Mouse (Mus musculus) limb, embryonic 12.5 days (tissue): ENCODE data around the gene Olfr1434. TPM values are rescaled to one million over a fixed set of nuclear protein-coding genes. Genes with fewer than 3 reads are reported as not detected.
"Not testable (repeated sequence)": the region's sequence is repeated elsewhere in the genome, so short reads cannot be mapped to it uniquely, and the experiment has no call there.

Experiments used
- ATAC-seq: fragments of 200-750 bp; cut with Nextera tagmentation; 2 replicates; pipeline ENCODE4 v1.8.0; 2017; ENCODE audit warnings: low read depth, moderate TSS enrichment; ENCODE audit not compliant: insufficient number of reproducible peaks, insufficient read depth, low FRiP score, low TSS enrichment
- H3K27ac ChIP-seq: fragments of 300-500 bp; sonication (generic); 2 replicates; pipeline ENCODE4 v1.5.1; 2016; ENCODE audit warnings: mild to moderate bottlenecking, moderate library complexity
- H3K27me3 ChIP-seq: fragments of 300-500 bp; sonication (generic); 2 replicates; pipeline ENCODE4 v1.6.1; 2016; ENCODE audit warnings: mild to moderate bottlenecking, moderate library complexity
- H3K36me3 ChIP-seq: fragments of 300-500 bp; sonication (generic); 2 replicates; pipeline ENCODE4 v1.6.1; 2016; ENCODE audit warnings: mild to moderate bottlenecking, moderate library complexity
- H3K4me1 ChIP-seq: fragments of 300-500 bp; sonication (generic); replicated peaks from 2 replicates; pipeline ENCODE4 v1.6.1; 2016
- H3K4me2 ChIP-seq: fragments of 300-500 bp; sonication (generic); 2 replicates; pipeline ENCODE4 v1.6.1; 2016; ENCODE audit warnings: mild to moderate bottlenecking, moderate library complexity
- H3K4me3 ChIP-seq: fragments of 300-500 bp; sonication (generic); replicated peaks from 2 replicates; pipeline ENCODE4 v1.5.1; 2016; ENCODE audit warnings: mild to moderate bottlenecking
- H3K9ac ChIP-seq: fragments of 300-500 bp; sonication (generic); replicated peaks from 2 replicates; pipeline ENCODE4 v1.6.1; 2016; ENCODE audit warnings: mild to moderate bottlenecking, moderate library complexity
- H3K9me3 ChIP-seq: fragments of 300-500 bp; sonication (generic); 2 replicates; pipeline ENCODE4 v1.6.1; 2016; ENCODE audit warnings: mild to moderate bottlenecking, moderate library complexity
- WGBS: fragments of 180-500 bp; shearing (Covaris S2); methylation state at CpG from one replicate; pipeline ENCODE4 v1.1.7; 2016; 5-methylcytosine and 5-hydroxymethylcytosine counted together
- polyA plus RNA-seq: library from polyadenylated mRNA; unstranded; fragments of >200 nt; fragmentation: Nextera tagmentation; extraction: Ambion mirVana; gene quantifications from 2 replicates; pipeline ENCODE4 v1.2.1, GENCODE M21; 2016

Gene Olfr1434
- polyA plus RNA-seq: not detected in 2 replicates

DNA sequence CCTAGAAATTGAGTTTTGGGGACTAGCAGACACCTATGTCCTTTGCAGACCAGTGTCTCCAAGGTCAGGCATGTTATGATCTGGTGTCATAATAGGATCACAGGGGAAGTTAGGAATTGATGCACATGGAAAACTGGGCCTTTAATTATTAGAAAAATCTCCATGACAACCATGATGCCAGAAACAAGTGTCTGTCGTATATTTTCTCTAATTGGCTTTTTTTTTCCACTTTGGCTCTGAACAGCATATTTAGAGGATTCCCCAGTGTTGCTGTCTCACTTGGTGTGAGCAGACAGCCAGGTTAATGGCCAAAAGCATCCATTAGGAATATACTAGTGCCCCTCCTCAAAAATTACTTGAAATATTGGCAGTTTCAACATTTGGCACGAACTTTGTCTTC, at the start of gene Olfr1434:
Gene Olfr1434 (plus strand): TSS at position 301 of the 400 bp plus-strand sequence.
- Histone ChIP-seq H3K9ac (no peak within 1 kb of the TSS), H3K4me2 (no peak within 1 kb of the TSS), H3K27ac (no peak within 1 kb of the TSS), H3K9me3 (no peaks in the 10 kb centered on the region), H3K27me3 (no peaks in the 10 kb centered on the region; the same call in 1 of the 2 replicates), H3K4me1 (no peaks in the 10 kb centered on the region), H3K36me3 (no peaks in the 10 kb centered on the region), H3K4me3 (no peak within 1 kb of the TSS)
- WGBS: 76% methylated on average over 2 of the region's 2 CpGs
- no peak for ATAC-seq

DNA sequence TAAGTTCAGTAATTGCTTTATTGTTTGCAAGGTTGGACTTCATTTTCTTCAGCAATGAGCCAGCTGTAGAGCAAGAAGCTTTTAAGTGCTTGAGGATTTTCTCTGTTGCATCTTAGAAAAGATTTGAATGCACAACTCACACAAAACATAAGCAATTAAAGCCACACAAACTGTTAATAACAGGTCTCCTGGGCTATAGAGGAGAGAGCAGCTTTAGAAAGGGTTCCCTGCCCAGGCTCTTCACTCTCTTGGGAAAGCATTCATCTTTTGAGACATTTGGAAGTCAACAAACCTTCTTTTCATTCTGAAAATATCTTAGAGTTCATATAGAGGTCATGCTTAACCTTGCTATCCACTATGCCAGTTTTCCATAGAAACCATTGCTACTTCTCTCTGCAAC, 47.2 kb upstream of the Olfr1434 start, which contains the start of gene Olfr1432:
Gene Olfr1432 (minus strand): TSS at position 101 of the 400 bp plus-strand sequence.
- not testable (repeated sequence) for H3K9me3 ChIP-seq, H3K4me2 ChIP-seq, ATAC-seq, H3K4me3 ChIP-seq, H3K4me1 ChIP-seq, H3K27me3 ChIP-seq, H3K36me3 ChIP-seq, H3K27ac ChIP-seq, H3K9ac ChIP-seq

DNA sequence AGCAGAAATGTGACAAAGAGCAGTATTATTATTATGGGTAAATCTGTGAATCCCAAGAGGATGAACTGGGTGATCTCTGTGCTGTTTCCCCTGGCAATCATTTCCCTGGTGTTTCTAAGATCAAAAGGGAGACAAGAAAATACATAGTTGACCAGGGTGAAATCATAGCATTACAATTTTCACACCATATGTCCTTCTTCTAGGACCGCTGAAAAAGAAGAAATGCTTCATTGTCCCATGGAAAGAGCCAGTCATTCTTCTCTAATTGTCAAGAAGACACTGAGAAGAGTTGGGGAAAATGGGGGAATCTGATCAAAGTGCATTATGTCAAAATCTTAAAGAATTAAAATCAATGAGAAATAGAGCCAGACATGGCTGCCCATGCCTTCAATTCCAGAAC, 38.1 kb upstream of the Olfr1434 start, which contains the start of gene Olfr262:
Gene Olfr262 (minus strand): TSS at position 101 of the 400 bp plus-strand sequence.
- Histone ChIP-seq H3K36me3 (no peaks in the 10 kb centered on the region), H3K4me2 (no peak within 1 kb of the TSS), H3K27me3 (no peaks in the 10 kb centered on the region), H3K4me3 (no peak within 1 kb of the TSS), H3K9ac (no peak within 1 kb of the TSS), H3K9me3 (no peaks in the 10 kb centered on the region), H3K4me1 (no peaks in the 10 kb centered on the region), H3K27ac (no peak within 1 kb of the TSS)
- no peak for ATAC-seq
- 81% methylated on average over 1 of the region's 1 CpGs for WGBS

DNA sequence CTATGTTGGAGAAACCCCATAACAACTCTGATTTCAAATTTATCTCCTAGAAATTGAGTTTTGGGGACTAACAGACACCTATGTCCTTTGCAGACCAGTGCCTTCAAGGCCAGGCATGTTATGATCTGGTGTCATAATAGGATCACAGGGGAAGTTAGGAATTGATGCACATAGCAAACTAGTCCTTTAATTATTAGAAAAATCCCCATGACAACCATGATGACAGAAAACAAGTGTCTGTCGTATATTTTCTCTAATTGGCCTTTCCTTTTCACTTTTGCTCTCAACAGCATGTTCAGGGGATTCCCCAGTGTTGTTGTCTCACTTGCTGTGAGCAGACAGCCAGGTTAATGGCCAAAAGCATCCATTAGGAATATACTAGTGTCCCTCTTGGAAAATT, 18.9 kb upstream of the Olfr1434 start, which contains the start of gene Olfr235:
Gene Olfr235 (plus strand): TSS at position 301 of the 400 bp plus-strand sequence.
- no peak within 1 kb of the TSS for H3K9ac ChIP-seq
- no peak within 1 kb of the TSS for H3K4me2 ChIP-seq
- WGBS: 62% methylated on average over 1 of the region's 1 CpGs
- H3K36me3 ChIP-seq: no peaks in the 10 kb centered on the region
- H3K27me3 ChIP-seq: no peaks in the 10 kb centered on the region
- no peaks in the 10 kb centered on the region for H3K9me3 ChIP-seq
- H3K4me1 ChIP-seq: no peaks in the 10 kb centered on the region
- H3K27ac ChIP-seq: no peak within 1 kb of the TSS
- no peak within 1 kb of the TSS for H3K4me3 ChIP-seq
- no peak for ATAC-seq

DNA sequence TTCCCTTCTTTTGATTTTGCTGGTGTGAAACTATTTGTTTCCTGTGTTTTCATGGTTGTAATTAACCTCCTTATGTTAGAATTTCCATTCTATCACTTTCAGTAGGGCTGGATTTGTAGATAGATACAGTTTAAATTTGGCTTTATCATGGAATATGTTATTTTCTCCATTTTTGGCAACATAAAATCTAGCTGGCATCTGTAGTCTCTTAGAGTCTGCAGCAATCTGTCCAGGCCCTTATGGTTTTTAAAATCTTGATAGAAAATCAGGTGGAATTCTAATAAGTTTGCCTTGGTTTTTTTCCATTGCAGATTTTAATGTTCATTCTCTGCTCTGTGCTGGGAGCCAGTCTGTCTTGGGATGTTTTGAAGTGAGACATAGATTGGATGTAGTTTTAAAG, 13.3 kb downstream of the Olfr1434 start:
- H3K27ac ChIP-seq: no peak overlapping the region
- ATAC-seq: no peak
- H3K4me3 ChIP-seq: no peak overlapping the region
- H3K4me1 ChIP-seq: no peaks in the 10 kb centered on the region
- no peaks in the 10 kb centered on the region for H3K27me3 ChIP-seq
- H3K4me2 ChIP-seq: no peak overlapping the region
- no peaks in the 10 kb centered on the region for H3K9me3 ChIP-seq
- no peaks in the 10 kb centered on the region for H3K36me3 ChIP-seq
- no peak overlapping the region for H3K9ac ChIP-seq

DNA sequence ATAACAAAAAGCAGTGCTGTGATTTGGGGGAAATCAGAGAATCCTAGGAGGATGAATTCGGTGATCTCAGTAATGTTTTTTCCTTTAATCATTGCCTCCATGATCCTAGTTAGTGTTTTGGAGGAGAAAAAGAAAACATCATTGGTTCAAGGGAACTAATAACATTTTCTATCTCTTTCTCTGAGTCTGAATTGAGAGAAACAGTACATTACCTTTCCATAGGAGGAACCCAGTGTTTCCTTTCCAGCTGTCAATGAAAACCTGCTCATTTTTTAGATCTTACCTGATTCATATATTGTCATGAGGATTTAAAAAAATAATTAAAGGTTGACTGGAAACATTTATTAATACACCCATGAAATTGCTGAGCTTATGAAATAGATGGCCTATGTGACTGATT, 19.4 kb downstream of the Olfr1434 start, which contains the start of gene Olfr1436:
Gene Olfr1436 (minus strand): TSS at position 101 of the 400 bp plus-strand sequence.
- not testable (repeated sequence) for ATAC-seq, H3K9ac ChIP-seq, H3K4me2 ChIP-seq, H3K9me3 ChIP-seq, H3K4me3 ChIP-seq, H3K27ac ChIP-seq, H3K4me1 ChIP-seq, H3K27me3 ChIP-seq, H3K36me3 ChIP-seq
- 75% methylated on average over 1 of the region's 1 CpGs for WGBS

DNA sequence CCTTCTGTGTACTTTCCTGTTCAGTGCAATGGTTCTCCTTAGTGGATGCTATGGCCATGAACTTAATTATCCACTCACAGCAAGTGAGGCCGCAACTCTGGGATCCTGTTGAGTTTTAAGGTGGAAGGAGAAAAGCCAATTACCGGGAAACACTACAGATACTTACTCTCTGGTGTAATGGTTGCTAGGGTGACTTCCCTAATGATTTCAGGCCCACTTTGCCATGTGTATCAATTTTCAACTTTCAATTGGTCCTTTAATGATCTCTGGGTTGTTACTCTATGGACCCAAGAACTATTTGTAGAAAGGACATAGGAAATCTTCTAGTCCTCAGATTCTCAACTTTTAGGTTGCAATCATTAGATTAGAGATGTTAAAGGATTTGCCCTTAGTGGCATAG, 45.3 kb downstream of the Olfr1434 start, which contains the start of gene Olfr1437:
Gene Olfr1437 (minus strand): TSS at position 101 of the 400 bp plus-strand sequence.
- Histone ChIP-seq H3K27me3 (no peaks in the 10 kb centered on the region), H3K4me1 (no peaks in the 10 kb centered on the region), H3K36me3 (no peaks in the 10 kb centered on the region), H3K9ac (no peak within 1 kb of the TSS), H3K4me3 (no peak within 1 kb of the TSS), H3K9me3 (no peaks in the 10 kb centered on the region), H3K4me2 (no peak within 1 kb of the TSS), H3K27ac (no peak within 1 kb of the TSS)
- WGBS: 48% methylated on average over 2 of the region's 2 CpGs
- ATAC-seq: no peak

Other genes with a start within 250 kb of the Olfr1434 start
- gene Olfr1423, start 238.5 kb upstream of the Olfr1434 start, polyA plus RNA-seq: 0.04 TPM in 1 of 2 replicates, not detected in the other
- gene Olfr1424, start 217.2 kb upstream of the Olfr1434 start, polyA plus RNA-seq: not detected in 2 replicates
- gene Olfr1425, start 202.1 kb upstream of the Olfr1434 start, polyA plus RNA-seq: not detected in 2 replicates
- not detected in 2 replicates for gene Olfr1426, start 187.8 kb upstream of the Olfr1434 start, polyA plus RNA-seq
- gene Olfr1427, start 176.5 kb upstream of the Olfr1434 start, polyA plus RNA-seq: not detected in 2 replicates
- not detected in 2 replicates for gene Olfr1428, start 164.0 kb upstream of the Olfr1434 start, polyA plus RNA-seq
- gene Olfr76, start 156.7 kb upstream of the Olfr1434 start, polyA plus RNA-seq: not detected in 2 replicates
- not detected in 2 replicates for gene Olfr1555-ps1, start 109.7 kb upstream of the Olfr1434 start, polyA plus RNA-seq
- not detected in 2 replicates for gene Olfr1431, start 79.2 kb upstream of the Olfr1434 start, polyA plus RNA-seq
- gene Olfr1432, start 47.3 kb upstream of the Olfr1434 start, polyA plus RNA-seq: not detected in 2 replicates
- gene Olfr262, start 38.2 kb upstream of the Olfr1434 start, polyA plus RNA-seq: not detected in 2 replicates
- gene Olfr235, start 18.8 kb upstream of the Olfr1434 start, polyA plus RNA-seq: not detected in 2 replicates
- gene Olfr1436, start 19.3 kb downstream of the Olfr1434 start, polyA plus RNA-seq: not detected in 2 replicates
- gene Olfr1437, start 45.2 kb downstream of the Olfr1434 start, polyA plus RNA-seq: not detected in 2 replicates
- gene Olfr1438-ps1, start 56.1 kb downstream of the Olfr1434 start, polyA plus RNA-seq: not detected in 2 replicates
- not detected in 2 replicates for gene Olfr1440, start 107.4 kb downstream of the Olfr1434 start, polyA plus RNA-seq
- not detected in 2 replicates for gene Olfr1441, start 137.6 kb downstream of the Olfr1434 start, polyA plus RNA-seq
- not detected in 2 replicates for gene Pfpl, start 148.1 kb downstream of the Olfr1434 start, polyA plus RNA-seq
- gene Mpeg1, start 180.9 kb downstream of the Olfr1434 start, polyA plus RNA-seq: 0.22 and 0.25 TPM in 2 replicates
- 5.2 and 5.6 TPM in 2 replicates for gene Dtx4, start 221.6 kb downstream of the Olfr1434 start, polyA plus RNA-seq